Mouse (Mus musculus) ES-E14 (cell line): ENCODE data around the gene Gm43518. TPM values are rescaled to one million over a fixed set of nuclear protein-coding genes. Genes with fewer than 3 reads are reported as not detected.

Experiments
- DNase-seq: peaks from one replicate; pipeline ENCODE4 v3.0.0-alpha.2; 2013; ENCODE audit warnings: low read depth, low spot score
- H3K27ac ChIP-seq: 2 replicates; pipeline ENCODE4 v1.5.1; 2012; ENCODE audit warnings: low read depth, mild to moderate bottlenecking, low read length, moderate library complexity, mixed read lengths; ENCODE audit not compliant: poor library complexity, insufficient read depth, severe bottlenecking
- H3K36me3 ChIP-seq: 2 replicates; pipeline ENCODE4 v1.6.1; 2012; ENCODE audit warnings: mild to moderate bottlenecking, low read length, moderate library complexity, mixed read lengths; ENCODE audit not compliant: control insufficient read depth, poor library complexity, insufficient read depth, severe bottlenecking
- H3K4me1 ChIP-seq, 2 experiments: fragments of 150-350 bp in 1 of 2; sonication (generic) in 1 of 2; 2 replicates each; pipeline ENCODE4 v1.6.1; 2012; ENCODE audit warnings: low read length in 2 of 2, mild to moderate bottlenecking in 1 of 2, mixed read lengths in 1 of 2; ENCODE audit not compliant: control insufficient read depth in 2 of 2, insufficient read depth in 2 of 2, poor library complexity in 1 of 2
- H3K4me3 ChIP-seq, 2 experiments: fragments of 150-350 bp in 1 of 2; sonication (generic) in 1 of 2; 2 replicates each; pipeline ENCODE4 v1.5.1; 2012; ENCODE audit warnings: low read length in 2 of 2, low read depth in 1 of 2, mild to moderate bottlenecking in 1 of 2, mixed read lengths in 1 of 2; ENCODE audit not compliant: insufficient read depth in 1 of 2, poor library complexity in 1 of 2, severe bottlenecking in 1 of 2
- H3K9ac ChIP-seq: 2 replicates; pipeline ENCODE4 v1.6.1; 2012; ENCODE audit warnings: low read depth, mild to moderate bottlenecking, low read length, mixed read lengths; ENCODE audit not compliant: poor library complexity, insufficient read depth, severe bottlenecking
- H3K9me3 ChIP-seq: fragments of 150-350 bp; sonication (generic); 2 replicates; pipeline ENCODE4 v1.6.1; 2012; ENCODE audit warnings: low read depth, mild to moderate bottlenecking, low read length; ENCODE audit not compliant: control insufficient read depth, insufficient read depth
- CHD2 ChIP-seq: IDR thresholded peaks from 2 replicates; pipeline ENCODE4 v1.6.1; 2014; ENCODE audit warnings: mild to moderate bottlenecking, low read depth, low read length, inconsistent platforms
- HCFC1 ChIP-seq: IDR thresholded peaks from 2 replicates; pipeline ENCODE4 v1.6.1; 2012; ENCODE audit warnings: low read length, inconsistent platforms, borderline replicate concordance; ENCODE audit not compliant: insufficient read depth
- MAFK ChIP-seq: IDR thresholded peaks from 2 replicates; pipeline ENCODE4 v1.6.1; 2014; ENCODE audit warnings: mild to moderate bottlenecking, low read depth, low read length, inconsistent platforms; ENCODE audit not compliant: insufficient read depth
- ZC3H11A ChIP-seq: IDR thresholded peaks from 2 replicates; pipeline ENCODE4 v1.6.1; 2012; ENCODE audit warnings: low read depth, mild to moderate bottlenecking, inconsistent platforms, low read length, borderline replicate concordance
- ZNF384 ChIP-seq: IDR thresholded peaks from 2 replicates; pipeline ENCODE4 v1.6.1; 2012; ENCODE audit warnings: low read depth, low read length, inconsistent platforms
- in situ Hi-C, 2 experiments: fragments of 600-800 bp; cut with MboI; formaldehyde crosslinking; loops; one replicate each; pipeline ENCODE4 v1.15.1; 2025; ENCODE audit warnings: low sequenced_read_pairs in 2 of 2, inconsistent platforms in 1 of 2; ENCODE audit not compliant: unreplicated experiment in 2 of 2
- total RNA-seq: library from RNA; depleted of rRNA; stranded (reverse); fragments of 300-350 nt; gene quantifications from 2 replicates; pipeline ENCODE4 v1.2.3, GENCODE M21; 2012; rRNA removed

The Gm43518 gene
- total RNA-seq = 1.3 TPM in 1 of 2 replicates, not detected in the other

DNA sequence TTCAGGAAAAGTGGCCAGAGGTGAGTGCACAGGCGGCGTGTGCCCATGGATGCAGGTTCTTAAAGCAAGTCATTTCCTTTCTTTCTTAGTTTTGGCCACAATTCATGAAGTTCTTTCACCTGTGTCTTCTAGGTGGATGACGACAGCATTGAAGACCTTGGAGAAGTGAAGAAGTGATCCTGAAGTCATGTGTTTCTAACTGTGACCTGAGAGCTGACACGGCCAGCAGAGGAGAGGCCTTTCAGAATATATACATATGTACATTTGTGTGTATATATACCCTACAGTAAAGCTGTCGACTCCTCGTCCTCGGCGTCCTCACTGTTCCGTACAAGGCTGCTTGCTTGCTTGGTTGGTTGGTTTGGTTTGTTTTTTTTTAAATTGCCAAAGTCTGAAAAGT lies at the start of gene Gm43518:
Gm43518 (plus strand) TSS at position 301 of the 400 bp plus-strand sequence.
- in situ Hi-C loops = no loop called here
- TF ChIP-seq CHD2 (no peak), HCFC1 (no peak), ZC3H11A (no peak), ZNF384 (no peak), MAFK (no peak)
- Histone ChIP-seq H3K4me1 (peaks cover 0 to 2% of the 10 kb centered on the region in 2 experiments; a peak in 1 of 4 replicates), H3K27ac (no peak within 1 kb of the TSS), H3K4me3 (no peak within 1 kb of the TSS), H3K9me3 (no peaks in the 10 kb centered on the region), H3K9ac (no peak within 1 kb of the TSS), H3K36me3 (peaks cover 28% of the 10 kb centered on the region)
- DNase-seq = no peak

DNA sequence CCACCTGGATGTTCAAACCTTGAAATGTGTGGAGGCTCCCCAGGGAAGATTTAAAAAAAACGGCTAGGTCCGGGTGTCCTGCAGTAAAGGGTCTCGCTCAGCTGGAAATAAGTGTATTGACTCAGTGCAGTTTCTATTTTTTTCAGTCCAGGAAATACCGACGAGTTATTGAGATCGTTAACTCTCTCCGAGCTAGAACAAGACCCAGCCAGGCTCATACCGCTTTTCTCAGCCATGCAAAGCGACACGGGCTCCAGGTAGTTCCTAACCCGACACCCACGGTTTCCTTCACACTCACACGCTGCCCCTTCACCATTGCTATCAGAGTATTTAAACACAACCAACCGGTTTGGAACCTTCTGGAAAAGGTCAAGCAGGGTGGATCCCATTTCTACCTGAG lies 49.2 kb upstream of the Gm43518 start:
- H3K4me1 ChIP-seq = peaks cover 0 to 9% of the 10 kb centered on the region in 2 experiments; a peak in 1 of 4 replicates
- H3K9ac ChIP-seq = no peak overlapping the region
- H3K27ac ChIP-seq = no peak overlapping the region
- TF ChIP-seq MAFK (no peak), ZC3H11A (no peak), CHD2 (no peak), ZNF384 (no peak), HCFC1 (no peak)
- H3K9me3 ChIP-seq = no peaks in the 10 kb centered on the region
- no peak overlapping the region for H3K4me3 ChIP-seq
- in situ Hi-C loops = no loop called here
- DNase-seq = no peak
- no peaks in the 10 kb centered on the region for H3K36me3 ChIP-seq

DNA sequence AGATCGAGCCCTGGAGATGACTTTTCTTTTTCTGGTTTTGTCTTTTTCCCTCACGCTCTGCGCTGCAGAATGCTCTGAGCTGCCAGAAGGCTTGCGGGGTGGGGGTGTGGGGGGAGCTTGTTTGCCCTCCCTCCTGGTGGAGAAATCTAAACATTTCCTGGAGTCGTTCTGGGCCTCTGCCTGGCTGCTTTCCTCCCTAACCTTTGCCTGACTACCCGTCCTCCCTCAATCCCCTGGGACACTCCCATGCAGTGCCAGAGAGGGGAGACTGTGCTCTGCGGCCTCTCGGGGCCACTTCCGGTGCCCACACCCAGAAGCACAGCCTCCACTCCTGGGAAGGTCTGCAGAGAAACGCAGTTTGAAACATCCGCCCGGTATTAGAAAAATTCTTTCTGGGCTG lies 47.3 kb upstream of the Gm43518 start, which contains the start of gene Hcar1:
Hcar1 (minus strand) TSS at position 93 of the 400 bp plus-strand sequence.
- TF ChIP-seq CHD2 (no peak), ZNF384 (no peak), ZC3H11A (no peak), MAFK (no peak)
- Histone ChIP-seq H3K4me1 (peaks cover 0 to 9% of the 10 kb centered on the region in 2 experiments; a peak in 1 of 4 replicates), H3K9ac (peak within 1 kb of the TSS; percentile 51; the same call in 1 of the 2 replicates), H3K27ac (no peak within 1 kb of the TSS), H3K36me3 (no peaks in the 10 kb centered on the region), H3K4me3 (peak within 1 kb of the TSS; percentile 10 to 47; a peak in 2 of 4 replicates), H3K9me3 (no peaks in the 10 kb centered on the region)
- in situ Hi-C loops = no loop called here
- DNase-seq = no peak

DNA sequence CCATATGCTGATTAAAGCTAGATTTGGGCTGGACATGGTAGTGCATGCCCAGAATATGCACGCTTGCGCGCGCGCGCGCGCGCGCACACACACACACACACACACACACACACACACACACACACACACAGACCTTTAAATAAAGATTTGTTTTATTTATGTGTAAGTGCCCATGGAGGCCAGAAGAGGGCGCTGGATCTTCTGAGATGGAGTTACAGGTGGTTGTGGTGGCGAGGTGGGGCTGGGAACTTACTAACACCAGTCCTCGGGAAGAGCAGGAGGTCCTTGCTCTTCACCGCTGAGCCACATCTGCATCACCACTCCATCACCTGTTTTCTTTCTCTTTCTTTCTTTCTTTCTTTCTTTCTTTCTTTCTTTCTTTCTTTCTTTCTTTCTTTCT lies 46.4 kb upstream of the Gm43518 start:
- Histone ChIP-seq H3K27ac (no peak overlapping the region), H3K36me3 (no peaks in the 10 kb centered on the region), H3K9ac (no peak overlapping the region), H3K4me1 (peaks cover 0 to 9% of the 10 kb centered on the region in 2 experiments; a peak in 1 of 4 replicates), H3K4me3 (no peak overlapping the region), H3K9me3 (no peaks in the 10 kb centered on the region)
- in situ Hi-C loops = no loop called here
- TF ChIP-seq ZC3H11A (no peak), ZNF384 (no peak), CHD2 (no peak), HCFC1 (no peak), MAFK (no peak)
- DNase-seq = peak; percentile 35

DNA sequence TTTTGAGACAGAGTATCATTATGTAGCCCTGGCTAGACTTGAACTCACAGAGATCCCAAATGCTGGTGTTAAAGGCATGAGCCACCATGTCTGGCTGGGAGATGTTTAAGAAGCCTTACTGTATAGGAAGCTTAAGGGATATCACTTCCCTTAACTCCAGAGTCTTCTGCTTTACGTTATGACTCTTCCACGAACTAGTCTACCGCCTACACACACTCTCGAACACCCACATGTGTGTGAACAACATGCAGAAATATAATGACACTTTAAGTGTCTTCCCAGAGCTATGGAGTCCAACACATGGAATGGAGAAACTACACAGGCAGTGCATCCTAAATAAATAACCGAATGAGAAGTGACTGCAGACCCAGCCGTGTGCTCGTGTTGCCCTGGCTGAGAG lies 43.3 kb upstream of the Gm43518 start:
- Histone ChIP-seq H3K4me3 (no peak overlapping the region), H3K27ac (no peak overlapping the region), H3K9me3 (no peaks in the 10 kb centered on the region), H3K36me3 (no peaks in the 10 kb centered on the region), H3K4me1 (peaks cover 0 to 7% of the 10 kb centered on the region in 2 experiments; a peak in 1 of 4 replicates), H3K9ac (no peak overlapping the region)
- in situ Hi-C loops = no loop called here
- TF ChIP-seq MAFK = no peak
- TF ChIP-seq ZNF384 = no peak
- no peak for TF ChIP-seq ZC3H11A
- TF ChIP-seq CHD2 = no peak
- TF ChIP-seq HCFC1 = no peak
- no peak for DNase-seq
